Mouse (Mus musculus) layer of hippocampus, postnatal 36 days (tissue): ENCODE measurements at regions not wholly inside any gene's neighbourhood (a gene's known extent, or its start where the extent isn't known, plus 50 kb on each side); places are given as distances from the start of the nearest gene placed in this dataset.

Experiments used
- DNase-seq, 2 experiments: peaks; one replicate each; pipeline ENCODE4 v3.0.0; 2022

DNA sequence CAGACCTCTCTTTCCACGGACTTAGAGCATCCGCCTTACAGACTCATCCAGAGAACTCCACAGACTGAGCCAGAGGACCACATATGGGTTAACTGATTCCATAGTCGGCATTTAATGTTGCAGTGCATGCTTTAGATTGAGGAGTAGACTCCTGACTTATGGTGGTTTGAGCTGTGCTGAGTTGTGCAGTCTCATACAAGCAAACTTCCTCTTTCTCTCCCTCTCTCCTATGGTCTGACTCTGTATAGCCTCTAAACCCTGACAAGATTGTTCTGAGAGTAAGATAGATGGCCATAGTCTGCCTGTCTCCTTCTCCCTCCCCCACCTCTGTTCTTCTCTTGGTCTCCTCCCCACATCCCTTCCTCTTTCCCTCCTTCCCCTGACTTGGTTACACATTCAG, 616.0 kb downstream of the Ryr2 start:
- no peak for DNase-seq

DNA sequence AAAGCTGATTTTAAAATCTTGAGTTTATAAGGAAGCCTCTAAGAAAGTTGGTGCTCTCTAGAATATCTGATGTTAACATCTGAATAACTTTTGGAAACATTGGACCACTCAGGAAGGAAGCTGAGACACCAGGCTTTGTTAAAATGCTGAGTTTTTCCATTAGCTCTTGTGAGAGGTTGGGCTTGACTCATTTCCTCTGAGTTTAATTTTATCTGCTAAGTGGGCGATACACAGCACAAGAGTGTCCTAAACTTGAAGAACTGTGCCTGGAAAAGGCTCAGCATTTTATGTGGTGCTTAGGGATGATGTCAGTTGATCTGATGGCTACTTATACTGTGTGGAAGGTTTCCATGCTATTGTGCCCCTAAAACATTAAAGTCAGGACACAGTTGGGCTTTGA, 623.6 kb downstream of the Ryr2 start:
- no peak for DNase-seq

DNA sequence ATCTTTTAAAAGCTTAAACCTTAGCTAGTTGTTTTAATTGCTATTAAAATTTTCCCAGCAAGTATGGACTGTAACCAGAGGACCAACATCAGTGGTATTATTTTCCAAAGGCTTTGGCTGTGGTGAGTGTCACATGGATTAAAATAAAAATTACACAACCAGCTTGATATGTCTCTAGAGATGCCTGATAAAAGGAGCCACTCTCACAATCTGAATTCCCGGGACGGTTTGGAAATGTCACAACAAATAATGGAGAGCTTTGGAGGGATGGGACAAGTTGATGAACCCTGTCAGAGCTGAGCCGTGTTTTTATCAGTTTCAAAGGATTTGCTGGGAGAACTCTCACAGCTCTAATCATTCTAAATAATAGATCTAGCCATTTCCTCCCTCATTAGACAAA, 624.0 kb downstream of the Ryr2 start:
- no peak for DNase-seq

DNA sequence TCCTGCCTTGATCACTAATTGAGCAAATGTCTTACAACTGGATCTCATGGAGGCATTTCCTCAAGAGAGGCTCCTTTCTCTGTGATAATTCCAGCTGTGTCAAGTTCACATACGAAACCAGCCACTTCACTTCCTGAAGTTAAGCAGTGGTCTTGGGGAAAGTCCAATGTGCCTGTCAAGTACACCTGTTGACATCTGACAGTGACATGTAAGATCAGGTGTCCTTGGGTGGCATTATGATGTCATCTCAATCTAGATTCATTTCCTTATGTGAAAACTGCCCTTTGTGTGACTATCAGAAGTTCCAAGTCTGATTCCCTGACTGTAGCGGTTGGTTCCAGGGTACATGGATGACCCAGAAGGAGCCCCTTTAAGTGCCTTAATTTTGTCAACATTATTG, 646.5 kb downstream of the Ryr2 start:
- no peak for DNase-seq

DNA sequence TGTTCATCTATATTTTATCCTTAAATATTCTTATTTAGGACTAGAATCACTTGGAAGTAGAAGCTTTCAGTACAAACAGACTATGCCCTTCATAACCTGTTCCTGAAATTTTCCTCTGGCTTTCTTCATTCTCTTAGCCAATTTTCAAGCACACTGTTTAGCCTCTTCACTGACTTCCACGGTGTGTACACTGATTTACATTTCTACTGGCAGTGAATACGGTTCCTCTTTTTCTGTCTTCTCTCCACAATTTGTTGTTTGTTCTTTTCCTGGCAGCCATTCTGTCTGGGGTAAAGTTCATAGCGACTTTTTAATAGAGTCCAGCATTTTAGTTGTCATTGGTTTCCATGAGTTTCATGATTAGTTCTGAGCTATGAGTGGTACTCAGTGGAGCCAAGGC, 651.6 kb downstream of the Ryr2 start:
- DNase-seq: no peak

DNA sequence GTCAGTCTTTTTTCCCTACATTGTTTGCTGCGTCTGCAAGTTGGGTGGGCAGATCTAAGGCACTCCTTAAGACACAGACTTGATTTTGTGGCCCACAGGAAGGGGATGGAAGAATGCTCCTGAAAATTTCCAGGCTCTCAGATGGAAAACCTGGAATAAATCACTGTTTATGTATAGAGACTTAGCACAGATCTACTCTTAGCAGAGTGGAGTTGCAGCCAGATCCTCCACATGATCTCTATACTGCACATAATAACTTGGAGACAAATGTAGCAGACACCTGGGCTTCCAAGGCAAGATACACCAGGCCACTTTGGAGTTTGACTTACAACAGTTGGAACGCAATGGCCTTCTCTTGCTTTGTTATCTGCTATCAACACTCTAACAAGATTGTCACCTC, 654.3 kb downstream of the Ryr2 start:
- no peak for DNase-seq

DNA sequence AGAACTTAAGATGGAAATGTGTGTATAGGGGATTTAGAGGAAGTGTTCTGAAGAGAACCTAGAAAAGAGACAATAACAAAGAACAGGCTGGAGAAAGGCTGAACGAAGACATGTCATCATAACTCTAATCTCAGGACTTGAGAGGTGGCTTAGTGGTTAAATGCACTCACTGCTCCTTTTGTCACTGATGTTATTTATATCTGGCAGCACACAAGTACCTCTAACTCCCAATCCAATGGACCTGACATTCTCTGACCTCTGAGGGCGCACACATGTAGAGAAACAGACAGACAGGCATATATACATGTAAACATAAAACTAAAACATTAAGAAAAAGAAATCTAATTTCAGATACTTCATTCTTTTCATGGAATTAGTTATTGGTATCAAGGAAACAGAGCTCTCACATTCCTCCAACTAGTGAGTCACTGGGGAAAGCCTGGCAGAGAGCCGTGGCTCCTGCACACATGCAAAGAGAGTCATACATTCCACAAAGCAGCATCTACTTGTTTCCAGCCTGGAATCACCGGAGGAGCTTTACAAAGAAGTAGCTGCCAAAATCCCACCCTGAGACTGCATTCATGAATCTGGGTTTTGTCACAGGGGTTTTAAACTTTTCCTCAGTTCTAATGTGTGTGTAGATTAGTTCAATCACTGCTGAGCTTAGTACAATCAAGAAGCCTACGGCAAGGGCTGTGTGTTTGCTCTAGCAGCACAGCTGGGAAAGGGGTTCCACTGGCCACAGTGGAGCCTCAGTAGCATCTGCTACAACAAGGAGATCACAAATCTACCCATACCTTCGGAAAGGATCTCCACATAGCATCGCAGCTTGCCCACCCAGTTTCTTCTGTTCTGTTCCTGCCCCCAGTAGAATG, 674.0 kb downstream of the Ryr2 start:
- peak in 1 of 2 experiments; percentile 45 for DNase-seq

DNA sequence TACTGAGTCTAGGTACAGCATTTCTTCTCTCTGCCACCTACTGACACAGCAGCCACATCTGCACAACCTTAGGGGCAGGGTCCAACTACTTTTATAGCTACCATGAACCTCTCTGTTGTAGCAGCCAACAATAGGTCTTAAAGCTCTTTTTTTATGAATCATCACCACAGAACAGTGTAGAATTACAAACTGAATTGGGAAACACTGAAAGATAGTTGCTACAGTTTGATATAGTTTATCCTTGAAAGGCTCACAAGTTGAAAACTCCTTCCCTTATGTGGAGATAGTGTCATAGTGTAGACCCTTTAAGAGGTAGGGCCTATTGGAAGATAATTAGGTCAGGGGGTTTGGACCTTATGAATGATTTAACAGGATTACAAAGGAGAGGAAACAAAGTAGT, 679.9 kb downstream of the Ryr2 start:
- no peak for DNase-seq

DNA sequence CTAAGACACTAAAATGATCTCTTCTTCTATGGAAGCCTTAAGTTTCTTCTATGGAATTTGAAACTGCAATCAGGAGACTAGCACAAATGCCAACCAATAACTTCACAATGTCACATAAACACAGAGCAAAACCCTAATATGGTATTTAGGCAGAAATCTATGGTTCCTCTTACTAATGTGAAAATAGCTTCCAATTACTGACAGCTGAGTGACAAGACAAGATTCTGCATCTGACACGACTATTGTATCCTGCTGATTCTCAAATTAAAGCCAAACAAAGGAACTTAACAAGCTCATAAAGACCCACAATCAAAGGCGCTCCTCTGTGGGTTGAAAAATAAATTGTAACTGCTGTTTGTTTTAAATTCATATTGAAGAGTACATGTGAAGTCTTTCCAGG, 714.7 kb downstream of the Ryr2 start:
- DNase-seq: no peak

DNA sequence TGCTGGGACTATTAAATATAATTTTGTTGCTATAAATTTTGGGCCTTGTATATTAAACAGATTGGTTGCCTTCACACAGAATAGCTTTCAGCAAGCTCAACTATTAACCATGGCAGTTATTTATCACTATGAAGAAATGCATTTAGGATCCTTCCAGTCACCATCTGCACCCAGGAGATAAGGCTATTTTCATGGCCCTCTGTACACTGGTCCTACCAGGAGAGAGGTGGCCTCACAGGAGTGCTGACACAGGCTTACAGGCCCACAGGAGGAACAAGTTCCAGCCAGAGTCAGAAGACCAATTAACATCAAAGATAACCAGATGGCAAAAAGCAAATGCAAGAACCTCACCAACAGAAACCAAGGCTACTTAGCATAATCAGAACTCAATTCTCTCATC, 731.3 kb downstream of the Ryr2 start:
- no peak for DNase-seq

DNA sequence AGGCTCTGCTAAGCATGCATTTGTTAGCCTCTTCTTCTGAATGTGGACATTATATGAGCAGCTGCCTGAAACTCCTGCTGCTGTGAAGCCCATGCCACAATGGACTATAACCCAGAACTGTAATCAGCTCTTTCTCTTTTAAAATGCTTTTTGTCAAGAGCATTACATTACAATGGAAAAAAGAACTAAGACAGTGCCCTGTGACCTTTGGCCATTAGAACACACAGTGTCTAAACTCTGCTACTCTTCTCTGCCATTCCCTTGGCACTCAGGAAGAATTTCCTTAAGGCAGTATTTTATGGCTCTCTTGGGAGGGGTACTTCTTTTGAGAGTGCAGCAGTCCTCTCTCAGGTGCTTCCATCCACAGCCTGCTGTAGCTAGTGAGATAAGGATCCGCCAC, 737.3 kb downstream of the Ryr2 start:
- no peak for DNase-seq

DNA sequence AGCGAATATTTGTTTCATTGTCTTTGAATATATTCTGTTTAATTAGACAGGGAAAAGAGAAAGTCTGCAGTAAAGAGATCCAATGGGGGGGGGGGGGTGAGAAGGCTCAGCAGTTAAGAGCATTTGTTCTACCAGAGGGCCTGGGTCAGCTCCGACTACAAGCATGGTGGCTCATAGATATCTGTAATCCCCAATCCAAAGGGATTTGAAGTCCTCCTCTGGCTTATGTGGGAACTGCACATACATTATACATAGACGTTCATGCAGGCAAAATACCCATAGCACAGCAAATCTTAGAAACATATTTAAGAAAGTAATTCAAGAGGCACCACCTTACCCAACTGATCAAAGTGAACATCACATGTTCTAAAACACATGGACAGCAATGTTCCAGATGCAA, 743.9 kb downstream of the Ryr2 start:
- DNase-seq: no peak

DNA sequence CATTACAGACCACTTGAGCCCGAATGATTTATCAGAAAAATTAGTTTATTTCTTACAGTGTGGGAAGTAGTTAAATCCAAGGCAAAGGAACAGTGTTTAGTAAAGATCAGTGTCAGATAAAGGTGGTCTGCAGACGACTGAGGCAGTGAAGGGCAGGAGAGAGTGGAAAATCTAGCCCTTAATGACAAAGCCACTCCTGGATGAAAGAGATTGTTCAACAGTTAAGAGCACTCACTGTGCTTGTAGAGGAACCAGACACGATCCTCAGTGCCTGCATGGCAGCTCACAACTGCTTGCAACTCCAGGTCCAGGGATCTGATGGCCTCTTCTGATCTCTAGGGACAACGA, 758.3 kb downstream of the Ryr2 start:
- DNase-seq: no peak

DNA sequence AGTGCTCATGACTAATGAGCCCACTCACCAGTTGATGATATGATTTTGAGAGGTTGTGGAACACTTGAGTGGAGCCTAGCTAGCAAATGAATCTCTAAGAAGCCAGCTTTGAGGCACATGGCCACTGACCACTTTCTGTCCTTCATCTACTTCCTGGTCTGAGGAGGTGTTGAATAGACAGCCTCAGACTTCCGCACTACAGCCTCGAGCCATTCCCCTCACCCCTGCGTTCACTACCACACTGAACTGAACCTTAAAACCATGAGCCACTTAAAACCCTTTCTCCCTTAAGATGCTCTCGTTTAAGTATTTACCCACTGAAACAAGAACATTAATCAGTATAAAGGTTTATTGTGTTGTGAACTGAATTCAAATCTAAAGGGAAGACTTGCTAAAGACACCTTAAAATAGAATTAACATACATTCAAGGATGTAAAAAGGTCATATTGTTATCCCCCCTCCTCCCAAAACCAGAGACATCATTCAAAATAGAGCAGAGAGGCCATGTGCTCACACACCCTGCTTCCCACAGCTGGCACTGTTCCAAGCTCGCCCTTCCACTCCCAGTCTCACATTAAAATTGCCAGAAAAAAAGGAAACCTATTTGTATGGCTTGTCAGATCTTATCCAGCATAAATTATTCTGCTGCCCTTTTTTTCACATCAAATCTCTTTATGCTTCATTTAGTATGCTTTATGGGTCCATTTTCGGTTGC, 758.8 kb downstream of the Ryr2 start:
- DNase-seq: no peak

DNA sequence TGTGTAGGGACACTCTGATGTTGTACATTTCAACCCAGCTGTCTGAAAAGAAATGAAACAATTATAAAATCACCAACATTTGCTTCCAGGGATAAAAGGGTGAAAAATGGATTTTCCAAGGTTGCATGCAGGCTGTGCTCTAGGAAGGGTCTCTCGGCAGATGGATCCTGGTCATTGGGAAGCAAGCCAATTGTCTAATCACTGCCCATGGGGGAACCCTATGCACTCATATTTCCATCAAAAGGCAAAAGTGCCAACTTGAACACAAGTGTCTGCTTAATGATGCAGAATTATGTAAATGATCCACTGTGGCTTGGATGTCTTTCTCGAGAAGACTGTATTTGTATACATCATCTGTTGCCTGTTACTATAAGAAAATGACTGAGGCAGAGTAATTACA, 762.2 kb downstream of the Ryr2 start:
- no peak for DNase-seq

DNA sequence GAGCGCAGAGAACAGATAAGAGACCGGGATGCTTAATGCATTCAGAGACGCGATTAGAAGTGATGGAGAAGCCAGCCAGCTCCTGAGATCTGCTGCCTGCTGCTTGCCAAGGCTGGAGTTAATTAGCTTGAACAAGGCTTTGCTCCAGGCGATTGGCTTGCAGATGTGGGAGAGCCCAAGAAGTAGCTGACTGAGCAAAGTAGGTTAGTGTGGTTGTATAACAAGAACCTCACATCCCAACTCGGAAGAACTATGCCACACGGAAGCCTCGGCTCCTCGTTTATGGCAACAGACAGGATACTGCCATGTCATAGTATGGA, 768.5 kb downstream of the Ryr2 start:
- peak; percentile 17 to 37 for DNase-seq

DNA sequence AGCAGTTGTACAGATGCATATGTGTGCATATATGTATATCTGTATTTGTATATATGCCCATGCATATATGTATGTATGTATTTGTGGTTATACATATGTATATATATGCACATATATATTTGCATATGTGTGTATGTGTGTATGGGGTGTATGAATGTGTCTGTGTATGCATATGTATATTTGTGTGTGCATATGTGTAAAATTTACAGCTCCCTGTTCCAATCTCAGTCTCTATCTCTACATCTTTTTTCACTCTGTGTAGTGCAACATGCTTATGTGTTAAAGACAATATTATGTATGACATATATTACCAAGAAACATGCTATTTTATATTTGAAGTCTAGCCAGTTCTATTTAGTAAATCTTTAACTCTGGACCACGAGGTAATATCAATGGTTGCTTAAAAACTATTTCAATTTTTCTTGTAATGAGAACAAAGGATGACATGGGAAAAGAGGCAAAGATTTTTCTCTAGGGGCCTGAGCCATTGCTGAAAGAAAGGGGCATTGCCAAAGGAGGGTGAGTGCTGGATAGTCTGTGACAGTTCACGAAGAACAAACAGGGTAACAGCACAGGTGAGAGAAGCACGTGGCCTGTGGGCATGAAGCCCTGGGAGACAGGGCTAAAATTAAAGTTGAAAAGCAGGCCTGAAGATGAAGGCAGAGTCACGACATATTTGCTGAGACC, 769.0 kb downstream of the Ryr2 start:
- DNase-seq: no peak

DNA sequence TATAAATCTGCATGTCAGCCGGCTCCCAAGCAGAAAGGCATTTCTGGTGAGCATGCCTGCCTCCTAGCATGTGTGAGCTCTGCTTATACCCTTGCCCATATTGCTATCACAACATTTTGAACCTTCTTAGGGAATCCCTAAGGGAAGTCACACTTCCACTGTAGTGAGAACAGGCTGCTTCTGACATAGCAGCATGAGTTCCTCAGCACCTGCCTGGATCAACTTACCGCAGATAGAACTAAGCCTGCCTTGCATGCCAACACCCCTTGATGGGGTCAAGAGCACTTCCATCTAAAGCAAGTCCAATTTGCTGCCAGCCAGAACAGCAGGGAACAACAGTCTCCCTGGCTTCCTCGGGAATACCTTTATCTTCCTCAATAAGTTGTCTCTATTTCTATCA, 769.8 kb downstream of the Ryr2 start:
- DNase-seq: no peak

DNA sequence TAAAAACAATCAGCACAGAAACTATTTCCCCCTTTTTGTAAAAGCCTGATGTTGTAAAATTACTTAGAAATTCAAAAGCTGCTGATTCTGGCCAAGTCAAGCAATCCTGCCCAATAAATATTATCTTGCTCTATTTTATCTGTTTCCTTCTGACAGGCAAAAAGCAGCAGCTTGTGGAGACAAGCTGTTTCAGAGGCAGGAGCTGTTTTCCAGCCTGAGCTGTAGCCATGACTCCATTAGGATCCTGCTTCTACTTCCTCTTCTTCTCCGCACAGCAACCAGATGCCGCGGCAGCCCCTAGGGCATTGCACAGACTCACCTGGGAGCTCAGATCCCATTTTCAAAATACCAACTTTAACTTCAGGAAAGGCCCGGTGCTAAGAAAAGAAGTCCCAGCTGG, 774.8 kb downstream of the Ryr2 start:
- DNase-seq: peak; percentile 18

DNA sequence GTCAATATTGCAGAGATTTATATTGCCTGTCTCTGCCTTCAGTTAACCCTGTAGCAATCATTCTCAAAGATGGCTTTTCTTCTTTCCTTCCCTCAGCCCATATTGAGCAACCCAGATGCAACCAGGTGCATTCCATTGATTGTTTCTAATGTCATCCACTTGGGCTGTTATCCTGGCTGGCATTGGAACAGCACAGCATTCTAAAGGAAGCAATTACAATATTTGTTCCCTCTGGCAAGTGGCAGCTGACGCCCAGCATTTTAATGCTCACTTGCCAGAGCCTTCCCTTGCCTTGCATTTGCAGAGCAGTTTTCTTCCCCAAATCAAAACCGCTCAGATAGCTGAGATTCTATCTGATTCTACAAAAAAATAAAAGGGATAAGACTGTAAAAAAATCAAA, 798.0 kb downstream of the Ryr2 start:
- peak; percentile 5 to 11 for DNase-seq

DNA sequence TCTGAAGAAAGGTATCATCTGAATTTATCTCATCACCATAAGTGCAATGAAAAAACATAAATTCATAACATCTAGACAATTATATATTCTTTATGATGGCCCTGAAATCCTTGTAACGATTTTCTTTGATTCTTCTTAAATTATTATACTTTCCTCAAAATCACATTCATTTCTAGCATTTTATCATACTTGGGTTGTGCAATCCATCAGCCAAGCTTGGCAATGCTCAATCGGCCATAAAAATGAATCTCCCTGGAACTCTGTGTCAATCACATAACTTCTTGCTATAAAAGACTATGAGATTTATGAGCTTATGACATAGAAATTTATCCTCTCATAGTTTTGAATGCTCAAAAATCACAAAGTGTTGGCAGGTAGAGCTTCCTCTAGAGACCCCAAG, 811.3 kb downstream of the Ryr2 start:
- no peak for DNase-seq

DNA sequence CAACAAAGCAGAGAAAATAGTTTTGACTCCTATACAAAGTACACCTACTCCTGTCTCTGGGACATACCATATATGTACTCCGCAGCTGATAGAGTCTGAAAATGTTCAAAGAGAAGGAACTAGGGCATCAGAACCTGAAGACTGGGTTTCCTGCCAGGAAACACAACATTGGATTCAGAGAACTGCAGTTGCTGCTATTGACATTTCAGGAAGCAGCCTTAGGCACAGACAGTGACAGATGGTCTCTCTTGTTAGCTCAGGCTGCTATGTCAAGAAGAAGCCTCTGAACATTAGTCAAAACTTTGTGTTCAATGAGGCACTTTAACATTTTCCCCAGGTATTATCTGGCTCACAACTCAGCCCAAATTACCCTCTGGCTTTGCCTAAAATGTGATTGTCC, 812.1 kb downstream of the Ryr2 start:
- peak; percentile 18 to 20 for DNase-seq

DNA sequence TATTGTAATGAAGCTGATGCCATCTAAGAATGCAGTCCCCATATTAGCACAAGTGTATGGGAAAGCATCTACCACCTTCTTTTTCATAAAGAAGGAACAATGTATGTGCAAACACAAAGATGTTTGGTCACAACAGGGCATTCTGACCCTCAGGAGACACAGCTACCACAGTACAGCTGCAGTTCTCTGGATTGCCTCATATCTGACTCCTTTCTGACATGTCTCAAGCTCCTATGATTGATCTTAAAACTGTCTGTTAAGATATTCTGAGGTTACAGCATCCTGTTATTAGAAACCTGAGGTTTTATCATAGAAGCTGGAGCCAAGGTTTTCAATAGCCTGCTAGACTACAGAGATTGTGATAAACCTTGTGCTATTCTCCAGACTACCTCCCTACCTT, 813.0 kb downstream of the Ryr2 start:
- no peak for DNase-seq

DNA sequence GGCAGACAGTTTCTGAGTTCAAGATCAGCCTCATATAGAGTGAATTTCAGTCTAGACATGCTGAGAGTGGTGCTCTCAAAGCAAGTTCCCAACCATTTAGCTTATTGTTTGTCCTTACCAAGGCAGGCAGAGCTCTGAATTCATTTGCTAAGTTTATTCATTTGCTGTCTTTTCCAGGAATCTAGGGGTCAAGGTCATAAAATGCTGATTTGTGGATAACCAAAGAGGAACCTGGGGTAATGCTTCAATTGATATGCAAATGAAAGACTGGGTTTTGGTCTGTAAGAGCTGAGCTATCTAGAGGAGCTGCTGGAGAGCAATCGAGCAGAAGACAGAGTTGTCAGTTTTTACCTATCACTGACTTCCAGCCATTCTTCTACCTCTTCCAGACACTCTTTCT, 832.8 kb downstream of the Ryr2 start:
- DNase-seq: no peak
